Mouse (Mus musculus) adrenal gland, postnatal 25 days (tissue): ENCODE results near the gene Txndc17. TPM values are rescaled to one million over a fixed set of nuclear protein-coding genes. Genes with fewer than 3 reads are reported as not detected.

Experiments used
- DNase-seq: peaks from one replicate; pipeline ENCODE4 v3.0.0; 2021; ENCODE audit warnings: mixed read lengths
- total RNA-seq: library from RNA; stranded (reverse); gene quantifications from 2 replicates; pipeline ENCODE4 v1.2.3, GENCODE M21; 2021

Gene Txndc17
- total RNA-seq, 1 experiment from 2014 or later, result 70.6 TPM

- DNase-seq, result no peak
These were observed 16.1 kb downstream of the Txndc17 start for GRCm38 (mm10) chr11:72223414-72223813.

DNA sequence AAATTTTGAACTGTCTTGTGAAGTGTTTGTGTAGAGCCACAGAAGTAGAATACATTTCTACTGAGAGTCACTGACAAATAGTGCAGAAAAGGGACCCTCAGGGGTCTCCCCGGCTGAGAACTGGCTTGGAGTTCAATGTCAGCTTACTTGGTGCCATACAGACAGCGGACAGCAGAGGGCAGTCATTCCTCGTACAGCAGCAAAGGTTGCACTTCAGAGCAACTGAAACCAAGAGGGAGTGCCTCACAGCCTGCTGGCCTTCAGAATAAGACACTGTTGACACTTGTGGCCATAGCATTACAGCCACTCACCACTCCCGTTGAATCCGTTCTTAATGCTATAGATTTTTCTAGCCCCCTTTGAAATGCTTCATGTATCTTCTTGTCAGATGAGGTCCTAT, 17.5 kb downstream of the Txndc17 start:
- DNase-seq, result peak; percentile 74

GRCm38 (mm10) chr11:72226020-72226791, 18.9 kb downstream of the Txndc17 start:
- peak; percentile 13 for DNase-seq

DNA sequence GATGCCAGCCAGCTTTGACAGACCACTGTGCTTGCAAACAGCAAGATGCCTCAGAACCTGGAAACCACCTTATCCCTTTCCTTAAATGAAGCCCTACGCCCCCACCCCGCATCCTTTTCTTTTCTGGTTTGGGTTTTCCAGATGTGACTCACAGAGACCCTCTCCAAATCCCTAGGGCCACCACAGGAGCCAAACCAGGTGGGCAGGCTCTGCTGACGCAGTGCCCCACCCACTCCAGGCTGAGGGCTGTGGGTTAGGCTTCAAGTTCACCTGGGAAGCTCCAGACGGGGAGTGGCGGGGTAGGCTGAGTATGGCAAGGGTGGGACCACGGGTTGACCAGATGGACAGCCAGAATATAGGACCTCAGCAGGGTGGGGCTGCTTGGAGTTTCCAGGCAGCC, 19.6 kb downstream of the Txndc17 start:
- no peak for DNase-seq

- DNase-seq, result no peak
These were observed 21.2 kb downstream of the Txndc17 start for GRCm38 (mm10) chr11:72228513-72228912.

- DNase-seq, result no peak
These were observed 24.7 kb downstream of the Txndc17 start for GRCm38 (mm10) chr11:72232068-72232467.

DNA sequence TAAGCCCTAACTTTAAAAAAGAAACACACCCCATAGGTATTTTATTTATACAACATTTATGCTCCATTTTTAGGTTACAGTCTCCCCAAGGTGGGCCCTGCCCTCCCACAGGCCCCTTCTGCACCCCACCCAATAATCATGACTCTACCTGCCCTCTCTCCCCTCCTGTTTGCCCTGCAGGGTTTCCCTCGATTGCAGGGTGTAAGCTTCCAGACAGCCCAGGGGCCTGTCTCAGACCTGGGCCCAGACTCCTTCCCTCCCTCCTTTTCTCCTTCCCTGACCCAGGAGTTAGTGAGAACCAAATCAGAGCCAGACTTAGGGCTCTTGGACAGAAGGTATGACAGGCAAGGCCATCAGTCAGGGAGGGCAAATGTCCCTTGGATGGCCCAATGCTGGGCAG, 25.6 kb downstream of the Txndc17 start:
- no peak for DNase-seq

GRCm38 (mm10) chr11:72234013-72234412, 26.7 kb downstream of the Txndc17 start:
- no peak for DNase-seq

DNA sequence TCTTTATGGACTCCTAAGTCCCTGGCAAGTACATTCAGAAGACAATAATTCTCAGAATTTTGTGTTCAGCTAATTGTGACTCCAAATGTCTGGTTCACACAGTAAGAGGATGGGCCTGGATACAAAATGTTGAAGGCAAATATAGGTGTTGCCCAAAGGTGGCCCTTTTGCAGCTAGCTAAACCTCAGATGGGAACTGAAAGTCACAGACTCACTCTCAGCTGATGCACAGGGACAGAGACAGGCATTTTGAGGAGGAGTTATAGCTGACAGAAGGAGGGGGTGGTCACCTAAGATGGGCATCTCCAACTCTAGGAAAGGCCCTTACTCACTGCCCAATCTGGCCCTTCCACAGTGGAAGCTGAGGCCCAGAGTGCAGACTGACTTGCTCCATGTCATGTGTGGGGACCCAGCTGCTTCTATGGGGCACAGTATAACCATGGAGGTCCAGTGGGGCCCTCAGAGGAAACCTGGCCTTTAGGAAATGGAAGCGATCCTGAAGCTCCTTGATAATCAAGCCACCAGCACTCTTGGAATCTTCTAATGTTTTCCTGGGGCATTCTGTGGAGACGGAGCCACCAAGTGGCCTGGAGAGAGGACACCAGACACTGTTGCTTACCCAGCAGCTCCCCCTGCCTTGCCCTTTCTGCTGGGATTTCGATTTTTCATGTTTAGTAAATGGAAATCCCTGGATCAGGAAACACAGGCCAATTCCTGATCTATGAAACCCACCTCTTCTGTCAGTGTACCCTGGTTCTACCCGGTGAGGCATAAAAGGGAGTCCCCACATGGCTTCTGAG, 32.9 kb downstream of the Txndc17 start:
- no peak for DNase-seq

GRCm38 (mm10) chr11:72245196-72245753, 37.9 kb downstream of the Txndc17 start:
- DNase-seq, result no peak

GRCm38 (mm10) chr11:72255629-72256028, 48.3 kb downstream of the Txndc17 start:
- no peak for DNase-seq

DNA sequence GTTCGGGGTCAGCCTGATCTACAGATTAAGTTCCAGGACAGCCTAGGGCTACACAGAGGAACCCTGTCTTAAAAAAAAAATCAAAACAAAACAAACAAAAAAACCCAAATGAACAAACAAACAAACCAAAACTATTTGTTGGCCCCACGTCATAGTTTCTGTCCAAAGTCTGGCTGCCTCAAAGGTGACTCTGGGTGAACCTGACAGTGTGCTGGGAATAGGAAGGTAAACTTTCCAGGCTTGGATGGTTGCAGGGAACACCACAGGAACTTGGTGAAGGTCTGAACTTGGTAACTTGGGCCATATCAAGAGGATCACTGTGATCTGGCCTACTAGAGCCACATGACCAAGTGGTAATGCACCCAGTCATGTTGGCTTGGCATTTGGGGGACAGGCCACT, 49.1 kb downstream of the Txndc17 start:
- no peak for DNase-seq

Other genes with a start within 250 kb of the Txndc17 start
- 0.18 TPM in 1 of 2 replicates, not detected in the other for gene Aipl1, start 170.0 kb upstream of the Txndc17 start, total RNA-seq
- gene Pimreg, start 165.5 kb upstream of the Txndc17 start, total RNA-seq, result 8.4 and 13.2 TPM in 2 replicates
- gene Pitpnm3, start 71.8 kb upstream of the Txndc17 start, total RNA-seq, result 1.8 and 1.9 TPM in 2 replicates
- 1.0 and 1.2 TPM in 2 replicates for gene Gm43951, start 707 bp upstream of the Txndc17 start, total RNA-seq
- gene 4933427D14Rik, start 88 bp upstream of the Txndc17 start, total RNA-seq, result 12.3 and 12.5 TPM in 2 replicates
- 13.3 and 15.7 TPM in 2 replicates for gene Med31, start 8.0 kb downstream of the Txndc17 start, total RNA-seq
- 0.15 TPM in 1 of 2 replicates, not detected in the other for gene Slc13a5, start 59.7 kb downstream of the Txndc17 start, total RNA-seq
- 23.7 and 28.4 TPM in 2 replicates for gene Xaf1, start 94.1 kb downstream of the Txndc17 start, total RNA-seq
- gene Fbxo39, start 106.9 kb downstream of the Txndc17 start, total RNA-seq, result 0.18 TPM in 1 of 2 replicates, not detected in the other
- gene Tekt1, start 154.9 kb downstream of the Txndc17 start, total RNA-seq, result 0.21 TPM in 1 of 2 replicates, not detected in the other
- 2.6 and 2.7 TPM in 2 replicates for gene Smtnl2, start 204.2 kb downstream of the Txndc17 start, total RNA-seq
- 3.7 and 4.4 TPM in 2 replicates for gene Ggt6, start 228.0 kb downstream of the Txndc17 start, total RNA-seq
- gene Mybbp1a, start 233.8 kb downstream of the Txndc17 start, total RNA-seq, result 83.9 and 101 TPM in 2 replicates